Mouse (Mus musculus) embryonic facial prominence, embryonic 15.5 days (tissue): ENCODE measurements around the gene Tmem115. TPM values are rescaled to one million over a fixed set of nuclear protein-coding genes. Genes with fewer than 3 reads are reported as not detected.
A peak's percentile ranks its signal among the peaks of the same experiment; 100 is the strongest.

Experiments
- ATAC-seq: fragments of 200-750 bp; cut with Nextera tagmentation; 2 replicates; pipeline ENCODE4 v1.8.0; 2017; ENCODE audit warnings: low read depth, moderate TSS enrichment; ENCODE audit not compliant: insufficient number of reproducible peaks, low FRiP score, low TSS enrichment
- H3K27ac ChIP-seq: fragments of 300-500 bp; sonication (generic); replicated peaks from 2 replicates; pipeline ENCODE4 v1.5.1; 2015; ENCODE audit warnings: mild to moderate bottlenecking, inconsistent platforms
- H3K27me3 ChIP-seq: fragments of 300-500 bp; sonication (generic); 2 replicates; pipeline ENCODE4 v1.6.1; 2015; ENCODE audit warnings: inconsistent platforms
- H3K36me3 ChIP-seq: fragments of 300-500 bp; sonication (generic); 2 replicates; pipeline ENCODE4 v1.6.1; 2015; ENCODE audit warnings: mild to moderate bottlenecking, inconsistent platforms
- H3K4me1 ChIP-seq: fragments of 300-500 bp; sonication (generic); 2 replicates; pipeline ENCODE4 v1.6.1; 2015; ENCODE audit warnings: inconsistent platforms
- H3K4me2 ChIP-seq: fragments of 300-500 bp; sonication (generic); replicated peaks from 2 replicates; pipeline ENCODE4 v1.6.1; 2015; ENCODE audit warnings: mild to moderate bottlenecking, inconsistent platforms
- H3K4me3 ChIP-seq: fragments of 300-500 bp; sonication (generic); replicated peaks from 2 replicates; pipeline ENCODE4 v1.5.1; 2015; ENCODE audit warnings: mild to moderate bottlenecking, inconsistent platforms
- H3K9ac ChIP-seq: fragments of 300-500 bp; sonication (generic); 2 replicates; pipeline ENCODE4 v1.6.1; 2015; ENCODE audit warnings: inconsistent platforms
- H3K9me3 ChIP-seq: fragments of 300-500 bp; sonication (generic); replicated peaks from 2 replicates; pipeline ENCODE4 v1.6.1; 2016; ENCODE audit warnings: inconsistent platforms
- WGBS: fragments of 180-500 bp; shearing (Covaris S2); methylation state at CpG from one replicate; pipeline ENCODE4 v1.1.7; 2015; 5-methylcytosine and 5-hydroxymethylcytosine counted together
- polyA plus RNA-seq: library from polyadenylated mRNA; unstranded; fragments of >200 nt; fragmentation: Nextera tagmentation; extraction: Ambion mirVana; gene quantifications from 2 replicates; pipeline ENCODE4 v1.2.1, GENCODE M21; 2015

The Tmem115 gene
- polyA plus RNA-seq, 1 experiment from 2014 or later, result 51.6 TPM

GRCm38 (mm10) chr9:107522400-107522711, 11.4 kb upstream of the Tmem115 start:
- no peak overlapping the region for H3K4me3 ChIP-seq
- H3K27ac ChIP-seq, result peak overlapping the region; percentile 45; the same call in 1 of the 2 replicates
- peaks cover 31% of the 10 kb centered on the region for H3K4me1 ChIP-seq
- H3K9ac ChIP-seq, result no peak overlapping the region
- no peaks in the 10 kb centered on the region for H3K36me3 ChIP-seq
- WGBS, result 39% methylated on average over 2 of the region's 2 CpGs
- peaks cover 25% of the 10 kb centered on the region for H3K27me3 ChIP-seq
- ATAC-seq, result no peak
- no peaks in the 10 kb centered on the region for H3K9me3 ChIP-seq
- H3K4me2 ChIP-seq, result peak overlapping the region; percentile 35

DNA sequence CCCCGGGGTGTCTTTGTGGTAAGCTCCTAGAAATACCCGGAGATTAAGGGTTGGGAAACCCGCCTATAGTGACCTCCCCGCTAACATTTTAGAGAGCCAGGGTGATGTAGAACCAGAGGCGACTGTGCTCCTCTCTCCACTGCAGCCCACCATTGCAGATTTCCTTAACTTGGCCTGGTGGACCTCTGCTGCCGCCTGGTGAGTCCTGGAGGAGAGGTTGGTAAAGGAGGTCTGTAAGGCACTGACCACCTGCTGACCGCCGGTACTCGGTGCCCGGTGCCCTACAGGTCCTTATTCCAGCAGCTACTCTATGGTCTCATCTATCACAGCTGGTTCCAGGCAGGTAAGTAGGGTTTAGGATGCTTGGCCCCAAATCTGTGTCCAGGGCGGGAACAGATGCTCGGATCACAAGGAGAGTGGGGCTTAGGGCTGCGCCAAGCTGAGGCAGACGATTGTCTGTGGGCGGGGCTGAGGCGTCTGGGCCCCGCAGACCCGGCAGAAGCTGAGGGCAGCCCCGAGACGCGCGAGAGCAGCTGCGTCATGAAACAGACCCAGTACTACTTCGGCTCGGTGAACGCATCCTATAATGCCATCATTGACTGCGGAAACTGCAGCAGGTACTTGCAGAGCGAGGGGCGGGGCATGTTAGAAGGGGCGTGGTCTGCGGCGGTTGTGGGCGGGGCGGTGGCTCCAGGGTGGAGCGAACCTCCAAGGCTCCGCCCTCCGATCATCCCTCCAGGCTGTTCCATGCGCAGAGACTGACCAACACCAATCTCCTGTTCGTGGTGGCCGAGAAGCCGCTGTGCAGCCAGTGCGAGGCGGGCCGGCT, 7.3 kb upstream of the Tmem115 start:
- Histone ChIP-seq H3K9me3 (no peaks in the 10 kb centered on the region), H3K27ac (no peak overlapping the region), H3K4me3 (peak overlapping the region; percentile 41), H3K4me2 (peak overlapping the region; percentile 84), H3K27me3 (peaks cover 33% of the 10 kb centered on the region), H3K9ac (no peak overlapping the region), H3K36me3 (no peaks in the 10 kb centered on the region), H3K4me1 (peaks cover 27% of the 10 kb centered on the region)
- peak; percentile 46 for ATAC-seq
- 5% methylated on average over 44 of the region's 44 CpGs for WGBS

GRCm38 (mm10) chr9:107534408-107535202, 860 bp downstream of the Tmem115 start:
- H3K4me3 ChIP-seq, result peak overlapping the region; percentile 87
- no peaks in the 10 kb centered on the region for H3K27me3 ChIP-seq
- peaks cover 30% of the 10 kb centered on the region for H3K4me1 ChIP-seq
- peak overlapping the region; percentile 92 for H3K27ac ChIP-seq
- peak overlapping the region; percentile 93 for H3K9ac ChIP-seq
- peak overlapping the region; percentile 83 for H3K4me2 ChIP-seq
- ATAC-seq, result no peak; the same call in 1 of the 2 replicates
- peaks cover 26% of the 10 kb centered on the region for H3K36me3 ChIP-seq
- WGBS, result under 1% methylated on average over 40 of the region's 40 CpGs
- H3K9me3 ChIP-seq, result no peaks in the 10 kb centered on the region

DNA sequence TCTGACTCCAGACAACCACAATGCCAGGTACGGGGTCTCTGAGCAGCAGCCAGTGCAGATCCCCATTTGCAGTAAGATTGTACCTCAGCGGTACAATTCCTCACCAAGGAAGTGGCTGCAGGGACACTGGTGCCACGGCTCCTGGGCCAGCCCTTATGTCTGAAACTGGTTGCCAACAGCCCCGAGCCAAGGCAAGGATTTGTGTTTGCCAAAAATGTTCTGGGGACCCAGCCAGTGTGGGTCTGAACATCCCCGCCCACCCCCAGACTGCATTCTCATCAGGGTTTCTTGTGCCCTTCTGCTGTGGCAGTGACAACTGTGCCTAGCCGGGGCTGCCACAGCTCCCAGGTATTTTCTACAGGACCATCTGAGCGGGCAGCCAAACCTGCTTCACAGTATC, 4.5 kb downstream of the Tmem115 start:
- Histone ChIP-seq H3K4me2 (no peak overlapping the region), H3K4me1 (peaks cover 50% of the 10 kb centered on the region), H3K9me3 (no peaks in the 10 kb centered on the region), H3K27me3 (no peaks in the 10 kb centered on the region), H3K27ac (no peak overlapping the region), H3K36me3 (peaks cover 34% of the 10 kb centered on the region), H3K9ac (no peak overlapping the region), H3K4me3 (no peak overlapping the region)
- ATAC-seq, result no peak
- 91% methylated on average over 7 of the region's 7 CpGs for WGBS

DNA sequence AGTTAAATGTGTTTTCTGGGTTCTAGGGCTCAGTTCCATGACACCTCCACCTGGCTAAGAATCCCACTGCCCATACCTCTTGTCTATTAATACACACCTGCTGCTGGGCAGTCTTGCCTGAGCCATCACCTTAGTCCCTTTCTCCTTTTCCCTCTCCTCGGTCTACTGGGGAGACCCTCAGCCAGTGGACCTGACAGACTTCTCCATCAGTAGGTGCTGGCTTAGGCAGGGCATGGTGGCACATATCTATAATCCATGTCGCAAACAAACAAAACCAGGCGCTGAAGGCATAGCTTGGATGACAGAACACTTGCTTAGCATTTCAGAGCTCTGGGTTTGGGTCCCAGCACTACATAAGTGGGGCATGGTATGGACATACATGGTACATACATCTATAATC, 5.0 kb downstream of the Tmem115 start:
- Histone ChIP-seq H3K9ac (no peak overlapping the region), H3K9me3 (no peaks in the 10 kb centered on the region), H3K27me3 (no peaks in the 10 kb centered on the region), H3K36me3 (peaks cover 39% of the 10 kb centered on the region), H3K27ac (no peak overlapping the region), H3K4me3 (no peak overlapping the region), H3K4me2 (no peak overlapping the region), H3K4me1 (peaks cover 50% of the 10 kb centered on the region)
- ATAC-seq, result no peak
- WGBS, result 92% methylated on average over 3 of the region's 3 CpGs

- Histone ChIP-seq H3K4me3 (no peak overlapping the region), H3K9me3 (no peaks in the 10 kb centered on the region), H3K27ac (no peak overlapping the region), H3K4me2 (no peak overlapping the region), H3K9ac (no peak overlapping the region), H3K36me3 (peaks cover 50% of the 10 kb centered on the region), H3K27me3 (no peaks in the 10 kb centered on the region), H3K4me1 (peaks cover 47% of the 10 kb centered on the region)
- 93% methylated on average over 8 of the region's 8 CpGs for WGBS
- no peak for ATAC-seq
Observed at GRCm38 (mm10) chr9:107539940-107540339, 6.2 kb downstream of the Tmem115 start.

DNA sequence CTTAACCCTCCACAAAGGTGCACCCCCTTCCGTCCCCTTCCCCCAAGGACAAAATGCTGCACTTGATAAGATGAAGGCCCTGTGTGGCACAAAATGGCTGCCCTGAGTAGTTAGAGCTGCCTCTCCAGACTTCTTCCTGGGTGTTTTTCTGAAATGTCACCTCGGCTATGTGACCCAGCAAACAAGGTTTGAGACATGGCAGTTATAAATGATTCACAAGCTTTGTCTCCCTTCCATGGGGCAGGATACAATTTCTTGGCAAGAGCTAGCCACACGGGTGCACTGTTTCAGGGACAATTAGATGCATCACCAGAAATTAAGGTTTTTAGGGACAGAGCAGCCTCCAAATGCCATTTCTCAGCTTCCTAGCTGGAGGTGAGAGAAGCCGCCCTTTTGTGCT, 6.7 kb downstream of the Tmem115 start:
- no peak for ATAC-seq
- Histone ChIP-seq H3K9me3 (no peaks in the 10 kb centered on the region), H3K27ac (no peak overlapping the region), H3K4me1 (peaks cover 42% of the 10 kb centered on the region), H3K27me3 (no peaks in the 10 kb centered on the region), H3K4me2 (peak overlapping the region; percentile 91; the same call in 1 of the 2 replicates), H3K4me3 (no peak overlapping the region), H3K9ac (no peak overlapping the region), H3K36me3 (peaks cover 55% of the 10 kb centered on the region)
- 62% methylated on average over 4 of the region's 4 CpGs for WGBS

DNA sequence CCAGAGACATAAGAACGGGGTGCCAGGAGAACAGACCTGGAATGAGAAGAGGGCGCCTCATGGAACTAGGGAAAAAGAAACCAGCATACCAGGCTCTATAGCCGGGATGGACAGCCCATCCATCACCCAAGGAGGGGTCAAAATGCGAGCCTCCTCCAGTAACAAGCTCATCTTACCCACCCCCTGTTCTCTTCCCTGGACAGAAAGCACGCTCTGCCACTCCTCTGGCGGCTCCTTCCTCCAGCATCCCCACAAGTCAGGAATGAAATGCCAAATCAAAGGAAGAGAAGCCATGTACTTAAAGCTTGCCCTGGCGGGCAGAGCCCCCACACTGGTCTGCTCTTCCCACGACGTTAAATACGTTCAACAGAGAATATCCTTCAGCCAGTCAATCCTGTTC, 7.3 kb downstream of the Tmem115 start:
- H3K36me3 ChIP-seq, result peaks cover 56% of the 10 kb centered on the region
- 31% methylated on average over 10 of the region's 10 CpGs for WGBS
- no peak overlapping the region for H3K9ac ChIP-seq
- peak overlapping the region; percentile 91 for H3K4me2 ChIP-seq
- peaks cover 37% of the 10 kb centered on the region for H3K4me1 ChIP-seq
- H3K9me3 ChIP-seq, result no peaks in the 10 kb centered on the region
- H3K4me3 ChIP-seq, result peak overlapping the region; percentile 81
- no peak overlapping the region for H3K27ac ChIP-seq
- H3K27me3 ChIP-seq, result no peaks in the 10 kb centered on the region
- no peak for ATAC-seq

GRCm38 (mm10) chr9:107541474-107542351, 8.0 kb downstream of the Tmem115 start, which contains the start of the genes Cyb561d2 and Nprl2:
Gene Cyb561d2 (minus strand): TSS chr9:107542193.
Gene Nprl2 (plus strand): TSS chr9:107542226.
- Histone ChIP-seq H3K4me3 (peak within 1 kb of the TSS; percentile 81), H3K27me3 (no peaks in the 10 kb centered on the region), H3K36me3 (peaks cover 56% of the 10 kb centered on the region), H3K27ac (peak within 1 kb of the TSS; percentile 75), H3K9ac (peak within 1 kb of the TSS; percentile 59), H3K4me2 (peak within 1 kb of the TSS; percentile 91), H3K9me3 (no peaks in the 10 kb centered on the region), H3K4me1 (peaks cover 37% of the 10 kb centered on the region)
- WGBS, result under 1% methylated on average over 46 of the region's 46 CpGs
- ATAC-seq, result peak; percentile 85

- H3K9me3 ChIP-seq, result no peaks in the 10 kb centered on the region
- peaks cover 53% of the 10 kb centered on the region for H3K36me3 ChIP-seq
- peak overlapping the region; percentile 91 for H3K4me2 ChIP-seq
- peak overlapping the region; percentile 59 for H3K9ac ChIP-seq
- no peak for ATAC-seq
- H3K4me3 ChIP-seq, result peak overlapping the region; percentile 81
- H3K27me3 ChIP-seq, result no peaks in the 10 kb centered on the region
- WGBS, result 1% methylated on average over 11 of the region's 11 CpGs
- peaks cover 37% of the 10 kb centered on the region for H3K4me1 ChIP-seq
- H3K27ac ChIP-seq, result peak overlapping the region; percentile 75
Observed at GRCm38 (mm10) chr9:107542352-107542686, 8.6 kb downstream of the Tmem115 start.

DNA sequence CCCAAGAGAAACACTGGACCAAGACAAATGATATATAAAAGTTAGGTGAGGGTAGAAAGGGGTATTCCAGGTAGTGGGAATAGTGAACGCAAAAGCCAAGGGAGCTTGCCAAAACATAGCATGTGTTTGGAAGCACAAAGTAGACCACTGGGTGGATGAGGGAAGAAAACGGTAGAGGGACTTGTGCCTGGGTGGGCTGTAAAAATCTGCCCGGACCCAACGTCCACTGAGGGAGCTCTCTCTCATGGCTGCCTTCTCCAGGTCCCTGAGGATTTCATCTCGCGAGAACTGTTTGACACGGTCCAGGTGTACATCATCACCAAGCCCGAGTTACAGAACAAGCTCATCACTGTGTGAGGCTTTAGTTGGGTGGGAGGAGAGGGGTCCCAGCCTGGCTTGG, 9.0 kb downstream of the Tmem115 start:
- Histone ChIP-seq H3K9me3 (no peaks in the 10 kb centered on the region), H3K9ac (peak overlapping the region; percentile 59), H3K36me3 (peaks cover 49% of the 10 kb centered on the region), H3K27me3 (no peaks in the 10 kb centered on the region), H3K4me2 (peak overlapping the region; percentile 91), H3K27ac (0 out of 2 replicates have a peak overlapping the region, but pooled peaks have one; percentile 75), H3K4me3 (peak overlapping the region; percentile 81), H3K4me1 (peaks cover 38% of the 10 kb centered on the region)
- 35% methylated on average over 8 of the region's 8 CpGs for WGBS
- ATAC-seq, result no peak
